Mouse (Mus musculus): Measurements from ENCODE around the gene Casp9.

Casp9 gene

DNA sequence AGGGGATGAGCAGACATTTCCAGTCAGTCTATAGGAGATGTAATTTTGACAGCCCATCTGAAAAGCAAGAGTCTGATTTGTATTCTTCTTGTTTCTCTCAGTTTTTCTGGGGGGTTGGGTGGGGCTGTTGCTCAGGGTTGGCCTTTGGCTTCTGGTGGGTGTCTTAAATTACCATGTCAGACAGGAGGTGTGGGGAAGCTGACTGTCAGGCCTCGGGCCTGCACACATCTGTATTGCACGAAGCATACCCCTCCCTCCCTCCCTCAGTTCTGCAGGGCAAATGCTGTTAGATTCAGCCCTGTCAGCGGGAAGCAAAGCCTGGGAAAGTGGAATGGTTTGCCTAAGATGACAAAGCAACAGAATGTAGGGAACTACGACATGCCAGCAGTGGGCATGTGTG is 3.5 kb downstream of the Casp9 start:
- Histone ChIP-seq H3K9me3 (ENCODE audit: low read length) (peaks cover 17% of the 10 kb centered on the region), H3K4me1 (replicated peaks; ENCODE audit: low read depth, low read length) (peaks cover 25% of the 10 kb centered on the region), H3K4me3 (replicated peaks; ENCODE audit: low read length) (no peak overlapping the region), H3K27me3 (ENCODE audit: insufficient read depth, low read length) (no peaks in the 10 kb centered on the region), H3K36me3 (ENCODE audit: insufficient read depth, low read length) (peaks cover 20% of the 10 kb centered on the region)
- TF ChIP-seq CTCF (conservative IDR thresholded peaks at IDR 0.05; ENCODE audit: low read length) = no peak
- no peak for TF ChIP-seq NANOG (IDR thresholded peaks at IDR 0.05; ENCODE audit: borderline replicate concordance, low read length)
- no peak for TF ChIP-seq POU5F1 (IDR thresholded peaks at IDR 0.05; ENCODE audit: borderline replicate concordance, low read length)

DNA sequence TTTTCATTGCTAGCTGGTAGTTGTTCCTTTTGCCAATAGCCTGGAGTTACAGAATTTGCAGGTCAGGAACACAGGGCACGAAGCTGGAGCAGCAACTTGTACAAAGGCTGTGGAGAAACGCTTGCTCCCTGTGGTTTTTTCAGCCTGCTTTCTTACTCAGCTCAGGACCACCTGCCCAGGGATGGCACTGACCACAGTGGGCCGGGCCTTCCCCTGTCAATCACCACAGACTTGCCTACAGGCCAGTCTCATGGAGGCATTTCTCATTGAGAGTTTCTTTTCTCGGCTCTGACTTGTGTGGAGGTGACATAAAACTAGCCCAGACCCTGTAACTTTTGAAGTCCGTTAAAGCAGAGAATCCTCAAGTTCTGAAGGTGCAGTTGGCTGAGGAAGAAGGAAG is 4.1 kb downstream of the Casp9 start:
- no peak for TF ChIP-seq CTCF (conservative IDR thresholded peaks at IDR 0.05; ENCODE audit: low read length)
- TF ChIP-seq POU5F1 (IDR thresholded peaks at IDR 0.05; ENCODE audit: borderline replicate concordance, low read length) = no peak
- no peak for TF ChIP-seq NANOG (IDR thresholded peaks at IDR 0.05; ENCODE audit: borderline replicate concordance, low read length)

DNA sequence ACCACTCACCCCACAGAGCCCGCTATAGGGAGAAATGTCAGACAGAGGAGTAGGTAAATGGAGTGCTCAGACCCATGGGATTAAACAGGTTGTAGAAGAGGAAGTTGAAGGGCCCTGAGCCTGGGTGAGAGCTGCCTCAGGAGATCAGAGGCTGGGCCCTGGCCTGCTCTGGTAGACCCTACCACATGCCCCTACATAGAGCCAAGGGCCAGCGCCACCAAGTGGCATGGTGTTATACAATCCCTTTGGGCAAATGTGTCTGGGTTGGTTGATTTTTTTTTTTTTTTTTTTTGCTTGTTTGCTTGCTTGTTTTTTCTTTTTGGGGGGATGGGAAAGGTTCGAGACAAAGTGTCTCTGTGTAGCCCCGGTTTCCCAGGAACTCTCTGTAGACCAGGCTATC is 10.7 kb downstream of the Casp9 start:
- Histone ChIP-seq H3K4me1 (replicated peaks; ENCODE audit: low read depth, low read length) (no peaks in the 10 kb centered on the region), H3K36me3 (ENCODE audit: insufficient read depth, low read length) (peaks cover 61% of the 10 kb centered on the region), H3K27me3 (ENCODE audit: insufficient read depth, low read length) (no peaks in the 10 kb centered on the region), H3K9me3 (ENCODE audit: low read length) (peaks cover 20% of the 10 kb centered on the region), H3K4me3 (replicated peaks; ENCODE audit: low read length) (no peak overlapping the region)
- no peak for TF ChIP-seq NANOG (IDR thresholded peaks at IDR 0.05; ENCODE audit: borderline replicate concordance, low read length)
- no peak for TF ChIP-seq CTCF (conservative IDR thresholded peaks at IDR 0.05; ENCODE audit: low read length)
- TF ChIP-seq POU5F1 (IDR thresholded peaks at IDR 0.05; ENCODE audit: borderline replicate concordance, low read length) = no peak

More for the DNA sequence above, 4.1 kb downstream of the Casp9 start:
- Histone ChIP-seq H3K4me3 (replicated peaks; ENCODE audit: low read length) (no peak overlapping the region), H3K36me3 (ENCODE audit: insufficient read depth, low read length) (peaks cover 20% of the 10 kb centered on the region), H3K4me1 (replicated peaks; ENCODE audit: low read depth, low read length) (peaks cover 19% of the 10 kb centered on the region), H3K27me3 (ENCODE audit: insufficient read depth, low read length) (no peaks in the 10 kb centered on the region), H3K9me3 (ENCODE audit: low read length) (peaks cover 22% of the 10 kb centered on the region)

DNA sequence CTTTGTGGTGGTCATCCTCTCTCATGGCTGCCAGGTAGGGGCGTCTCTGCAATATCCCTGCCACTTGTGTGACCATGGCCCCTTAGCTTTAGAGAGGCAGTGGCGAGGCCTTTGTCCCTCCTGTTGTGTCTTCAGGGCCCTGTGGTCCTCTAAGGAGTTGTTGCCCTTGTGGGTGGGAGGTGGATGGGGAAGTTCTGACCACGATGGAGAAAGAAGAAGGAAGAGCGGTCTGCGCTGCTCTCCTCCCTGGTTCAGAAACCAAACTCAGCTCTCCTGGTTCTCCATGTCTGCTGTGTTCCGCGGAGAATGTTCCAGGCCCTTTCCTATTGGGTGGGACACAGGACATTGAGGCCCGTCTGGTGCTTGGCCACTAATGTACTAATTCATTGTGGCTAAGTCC is 12.5 kb downstream of the Casp9 start:
- Histone ChIP-seq H3K27me3 (ENCODE audit: insufficient read depth, low read length) (no peaks in the 10 kb centered on the region), H3K4me3 (replicated peaks; ENCODE audit: low read length) (no peak overlapping the region), H3K9me3 (ENCODE audit: low read length) (peaks cover 20% of the 10 kb centered on the region), H3K36me3 (ENCODE audit: insufficient read depth, low read length) (peaks cover 79% of the 10 kb centered on the region), H3K4me1 (replicated peaks; ENCODE audit: low read depth, low read length) (no peaks in the 10 kb centered on the region)
- TF ChIP-seq NANOG (IDR thresholded peaks at IDR 0.05; ENCODE audit: borderline replicate concordance, low read length) (no peak), CTCF (conservative IDR thresholded peaks at IDR 0.05; ENCODE audit: low read length) (no peak), POU5F1 (IDR thresholded peaks at IDR 0.05; ENCODE audit: borderline replicate concordance, low read length) (no peak)

DNA sequence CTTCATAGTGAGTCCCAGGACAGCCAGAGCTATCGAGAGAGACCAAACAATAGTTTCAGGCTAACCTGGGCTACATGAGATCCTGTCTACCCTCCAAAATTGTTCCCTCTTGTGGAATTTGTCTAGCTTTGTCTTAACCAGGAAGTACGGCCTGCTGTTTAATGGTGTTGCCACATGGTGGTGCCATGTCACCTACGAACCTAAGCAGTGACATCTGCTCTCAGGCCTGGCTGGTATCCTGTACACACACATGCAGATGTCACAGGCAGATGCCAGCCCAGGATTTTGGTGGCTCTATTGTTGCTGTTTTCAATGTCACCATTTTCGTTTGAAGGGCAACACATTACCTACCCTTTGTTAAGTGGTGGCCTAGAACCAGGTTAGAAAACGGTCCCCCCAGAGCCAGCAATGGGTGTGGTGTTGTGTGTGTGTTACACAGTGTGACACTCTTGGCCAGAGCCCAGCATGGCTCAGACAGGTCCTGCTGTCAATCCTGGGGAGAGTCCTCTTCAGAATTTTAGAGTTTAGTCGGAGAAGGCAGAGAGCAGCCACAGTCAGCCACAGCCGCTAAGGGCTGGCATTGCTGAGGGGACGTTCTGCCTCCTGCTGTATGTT is 16.5 kb downstream of the Casp9 start:
- Histone ChIP-seq H3K27me3 (ENCODE audit: insufficient read depth, low read length) (no peaks in the 10 kb centered on the region), H3K4me3 (replicated peaks; ENCODE audit: low read length) (no peak overlapping the region), H3K4me1 (replicated peaks; ENCODE audit: low read depth, low read length) (no peaks in the 10 kb centered on the region), H3K36me3 (ENCODE audit: insufficient read depth, low read length) (peaks cover 99% of the 10 kb centered on the region), H3K9me3 (ENCODE audit: low read length) (no peaks in the 10 kb centered on the region)
- TF ChIP-seq NANOG (IDR thresholded peaks at IDR 0.05; ENCODE audit: borderline replicate concordance, low read length) = no peak
- no peak for TF ChIP-seq POU5F1 (IDR thresholded peaks at IDR 0.05; ENCODE audit: borderline replicate concordance, low read length)
- peak; percentile 40 for TF ChIP-seq CTCF (conservative IDR thresholded peaks at IDR 0.05; ENCODE audit: low read length)

DNA sequence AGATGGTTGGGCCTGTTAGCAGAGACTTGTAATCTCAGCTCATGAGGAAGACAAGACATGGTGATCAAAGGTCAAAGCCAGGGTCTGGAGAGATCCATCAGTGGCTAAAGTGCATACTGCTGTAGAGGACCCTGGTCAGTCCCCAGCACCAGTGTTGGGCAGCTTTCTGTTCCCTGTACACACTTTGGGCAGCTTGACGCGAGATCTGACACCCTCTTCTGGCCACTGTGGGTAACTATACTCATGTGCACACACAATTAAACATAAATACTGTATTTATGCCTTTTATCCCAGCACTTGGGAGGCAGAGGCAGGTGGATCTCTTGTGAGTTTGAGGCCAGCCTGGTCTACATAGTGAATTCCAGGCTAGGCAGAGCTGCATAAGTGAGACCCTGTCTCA is 17.6 kb downstream of the Casp9 start:
- Histone ChIP-seq H3K36me3 (ENCODE audit: insufficient read depth, low read length) (peaks cover 98% of the 10 kb centered on the region), H3K27me3 (ENCODE audit: insufficient read depth, low read length) (no peaks in the 10 kb centered on the region), H3K9me3 (ENCODE audit: low read length) (no peaks in the 10 kb centered on the region), H3K4me3 (replicated peaks; ENCODE audit: low read length) (no peak overlapping the region), H3K4me1 (replicated peaks; ENCODE audit: low read depth, low read length) (no peaks in the 10 kb centered on the region)
- TF ChIP-seq CTCF (conservative IDR thresholded peaks at IDR 0.05; ENCODE audit: low read length) (peak; percentile 18), POU5F1 (IDR thresholded peaks at IDR 0.05; ENCODE audit: borderline replicate concordance, low read length) (no peak)

DNA sequence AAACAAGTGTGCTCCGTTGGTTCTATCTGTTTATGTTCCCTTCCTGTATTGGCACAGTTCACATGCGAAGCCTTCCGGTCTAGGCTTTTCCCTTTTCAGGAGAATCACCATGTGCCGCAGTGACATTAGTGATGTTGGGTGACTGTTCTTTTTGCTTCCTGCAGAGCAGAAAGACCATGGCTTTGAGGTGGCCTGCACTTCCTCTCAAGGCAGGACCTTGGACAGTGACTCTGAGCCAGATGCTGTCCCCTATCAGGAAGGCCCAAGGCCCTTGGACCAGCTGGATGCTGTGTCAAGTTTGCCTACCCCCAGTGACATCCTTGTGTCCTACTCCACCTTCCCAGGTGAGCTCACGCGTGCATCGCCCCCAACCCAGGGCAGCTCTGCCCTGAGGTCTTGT is 18.0 kb downstream of the Casp9 start:
- Histone ChIP-seq H3K4me1 (replicated peaks; ENCODE audit: low read depth, low read length) (no peaks in the 10 kb centered on the region), H3K27me3 (ENCODE audit: insufficient read depth, low read length) (no peaks in the 10 kb centered on the region), H3K9me3 (ENCODE audit: low read length) (no peaks in the 10 kb centered on the region), H3K36me3 (ENCODE audit: insufficient read depth, low read length) (peaks cover 94% of the 10 kb centered on the region), H3K4me3 (replicated peaks; ENCODE audit: low read length) (no peak overlapping the region)
- TF ChIP-seq POU5F1 (IDR thresholded peaks at IDR 0.05; ENCODE audit: borderline replicate concordance, low read length) (no peak), CTCF (conservative IDR thresholded peaks at IDR 0.05; ENCODE audit: low read length) (no peak; the same call in 1 of the 2 replicates), NANOG (IDR thresholded peaks at IDR 0.05; ENCODE audit: borderline replicate concordance, low read length) (no peak)

DNA sequence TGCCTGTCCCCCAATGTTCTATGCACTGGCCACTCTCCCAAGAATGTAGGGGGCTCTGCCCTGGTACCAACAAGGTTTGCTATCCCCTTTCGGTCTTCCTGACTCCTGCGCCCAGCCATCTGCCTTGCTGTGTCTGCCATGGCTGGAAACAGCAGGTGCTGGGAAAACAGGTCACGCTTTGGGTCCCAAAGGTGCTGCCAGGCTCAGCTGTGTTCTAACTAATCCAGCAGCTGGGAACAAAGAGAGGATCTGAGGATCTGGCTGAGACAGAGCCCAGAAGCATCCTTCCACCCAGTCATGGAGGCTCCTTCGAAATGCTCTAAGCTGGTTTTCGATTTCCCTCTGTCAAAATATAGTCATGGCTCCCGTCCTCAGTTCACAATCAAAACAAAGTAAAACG is 22.9 kb downstream of the Casp9 start:
- no peaks in the 10 kb centered on the region for H3K9me3 ChIP-seq (ENCODE audit: low read length)
- TF ChIP-seq CTCF (conservative IDR thresholded peaks at IDR 0.05; ENCODE audit: low read length) (no peak), POU5F1 (IDR thresholded peaks at IDR 0.05; ENCODE audit: borderline replicate concordance, low read length) (no peak), NANOG (IDR thresholded peaks at IDR 0.05; ENCODE audit: borderline replicate concordance, low read length) (no peak)
- H3K27me3 ChIP-seq (ENCODE audit: insufficient read depth, low read length) = peaks cover 8% of the 10 kb centered on the region
- peaks cover 46% of the 10 kb centered on the region for H3K36me3 ChIP-seq (ENCODE audit: insufficient read depth, low read length)
- H3K4me3 ChIP-seq (replicated peaks; ENCODE audit: low read length) = no peak overlapping the region
- peaks cover 30% of the 10 kb centered on the region for H3K4me1 ChIP-seq (replicated peaks; ENCODE audit: low read depth, low read length)
